Mouse (Mus musculus): ENCODE data around the gene Inpp5b. TPM values are rescaled to one million over a fixed set of nuclear protein-coding genes. Genes with fewer than 3 reads are reported as not detected.

Gene Inpp5b
- total RNA-seq, 2 experiments from 2014 or later, result 8.6 to 11.7 TPM

Small RNA genes lying within 50 kb of the gene (microRNA-seq; reads per million reads assigned to microRNA genes)
- gene Gm24721 (ENCODE audit: borderline number of aligned reads in 2 of 2) (0 reads per million in 2 experiments), gene Mir697 (ENCODE audit: borderline number of aligned reads in 2 of 2) (0 reads per million in 2 experiments), gene Mir698 (ENCODE audit: borderline number of aligned reads in 2 of 2) (0 reads per million in 2 experiments)

Other genes with a start within 250 kb of the Inpp5b start
- not detected for gene 3100002H09Rik, start 131.0 kb upstream of the Inpp5b start, total RNA-seq (2021)
- gene Pou3f1, start 85.0 kb upstream of the Inpp5b start, total RNA-seq (2021), result under 1 TPM; 0.11 to 0.16 TPM
- gene Utp11, start 48.2 kb upstream of the Inpp5b start, total RNA-seq (2021), result 10 to 100 TPM; 12.1 to 14.0 TPM
- gene Fhl3, start 41.1 kb upstream of the Inpp5b start, total RNA-seq (2021), result 10 to 100 TPM; 12.9 to 13.7 TPM
- gene Sf3a3, start 27.1 kb upstream of the Inpp5b start, total RNA-seq (2021), result 10 to 100 TPM; 18.1 to 18.2 TPM
- 10 to 100 TPM; 14.8 to 14.9 TPM for gene Mtf1, start 60.3 kb downstream of the Inpp5b start, total RNA-seq (2021)
- gene Yrdc, start 108.8 kb downstream of the Inpp5b start, total RNA-seq (2021), result 10 to 100 TPM; 17.8 to 22.2 TPM
- gene 1110065P20Rik, start 109.3 kb downstream of the Inpp5b start, total RNA-seq (2021), result 10 to 100 TPM; 22.1 to 22.7 TPM
- under 1 TPM; 0.14 to 0.22 TPM for gene Maneal, start 120.3 kb downstream of the Inpp5b start, total RNA-seq (2021)
- not detected for gene Epha10, start 139.0 kb downstream of the Inpp5b start, total RNA-seq (2021)
- 1 to 10 TPM; 6.6 to 9.1 TPM for gene 9930104L06Rik, start 195.2 kb downstream of the Inpp5b start, total RNA-seq (2021)
- gene Cdca8, start 197.5 kb downstream of the Inpp5b start, total RNA-seq (2021), result 1 to 10 TPM; 1.5 TPM
- gene Rspo1, start 244.6 kb downstream of the Inpp5b start, total RNA-seq (2021), result 1 to 10 TPM; 3.1 to 6.7 TPM

Measured in heart, postnatal 36 days (tissue).